Mouse (Mus musculus): ENCODE measurements around the gene Usp34. TPM values are rescaled to one million over a fixed set of nuclear protein-coding genes. Genes with fewer than 3 reads are reported as not detected.
"Not testable (repeated sequence)": the region's sequence is repeated elsewhere in the genome, so short reads cannot be mapped to it uniquely, and the experiment has no call there.

Gene Usp34
- polyA plus RNA-seq, 1 experiment from 2014 or later: 34.1 TPM

DNA sequence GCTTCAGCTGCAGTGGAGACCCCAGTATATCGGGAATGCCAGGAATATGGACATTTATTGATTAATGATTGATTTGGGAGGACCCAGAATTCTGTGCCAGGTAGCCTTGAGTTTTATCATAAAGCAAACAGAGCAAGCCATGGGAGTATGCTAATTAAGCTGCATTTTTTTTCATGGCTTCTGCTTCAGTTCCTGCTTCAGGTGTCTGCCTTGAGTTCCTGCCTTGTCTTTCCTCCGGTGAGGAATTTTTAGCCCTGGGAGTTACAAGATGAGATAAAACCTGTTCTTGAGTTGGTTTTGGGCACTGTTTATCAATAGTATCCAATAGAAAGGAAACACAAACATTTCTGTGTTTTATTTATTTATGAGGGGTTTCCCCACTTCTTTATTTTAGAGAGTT, 22.7 kb downstream of the Usp34 start:
- H3K27me3 ChIP-seq (replicated peaks; ENCODE audit: control insufficient read depth, insufficient read depth, low read length): no peaks in the 10 kb centered on the region
- WGBS: 94% methylated on average over 2 of the region's 2 CpGs

DNA sequence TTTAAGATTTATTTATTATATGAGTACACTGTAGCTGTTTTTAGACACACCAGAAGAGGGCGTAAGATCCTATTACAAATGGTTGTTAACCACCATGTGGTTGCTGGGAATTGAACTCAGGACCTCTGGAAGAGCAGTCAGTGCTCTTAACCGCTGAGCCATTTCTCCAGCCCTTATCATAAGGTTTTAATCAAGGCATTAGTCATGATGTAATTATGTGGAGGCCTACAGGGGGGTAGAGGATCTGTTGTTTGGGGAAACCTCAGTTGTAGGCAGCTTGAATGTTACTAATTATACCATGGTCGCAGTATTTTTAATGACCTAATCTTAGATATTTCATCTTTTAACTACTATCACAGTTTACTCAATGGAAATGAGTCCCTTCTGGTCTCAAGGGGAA, 25.4 kb downstream of the Usp34 start:
- Histone ChIP-seq H3K9me3 (ENCODE audit: control insufficient read depth, low read length) (no peaks in the 10 kb centered on the region), H3K4me1 (replicated peaks; ENCODE audit: control insufficient read depth, insufficient read depth, low read length) (no peaks in the 10 kb centered on the region), H3K27me3 (replicated peaks; ENCODE audit: control insufficient read depth, insufficient read depth, low read length) (no peaks in the 10 kb centered on the region), H3K36me3 (ENCODE audit: control insufficient read depth, insufficient read depth) (no peaks in the 10 kb centered on the region), H3K4me2 (ENCODE audit: low read length) (no peak overlapping the region), H3K27ac (ENCODE audit: low read length) (no peak overlapping the region), H3K9ac (replicated peaks; ENCODE audit: low read depth, low read length) (no peak overlapping the region), H3K4me3 (replicated peaks; ENCODE audit: low read length) (no peak overlapping the region)
- WGBS: 70% methylated on average over 3 of the region's 3 CpGs
- ATAC-seq: no peak

More for the DNA sequence above, 22.7 kb downstream of the Usp34 start:
- Histone ChIP-seq H3K4me2 (ENCODE audit: low read length) (no peak overlapping the region), H3K4me1 (replicated peaks; ENCODE audit: control insufficient read depth, insufficient read depth, low read length) (no peaks in the 10 kb centered on the region), H3K9ac (replicated peaks; ENCODE audit: low read depth, low read length) (no peak overlapping the region), H3K4me3 (replicated peaks; ENCODE audit: low read length) (no peak overlapping the region), H3K36me3 (ENCODE audit: control insufficient read depth, insufficient read depth) (no peaks in the 10 kb centered on the region), H3K9me3 (ENCODE audit: control insufficient read depth, low read length) (no peaks in the 10 kb centered on the region), H3K27ac (ENCODE audit: low read length) (no peak overlapping the region)
- ATAC-seq: no peak

DNA sequence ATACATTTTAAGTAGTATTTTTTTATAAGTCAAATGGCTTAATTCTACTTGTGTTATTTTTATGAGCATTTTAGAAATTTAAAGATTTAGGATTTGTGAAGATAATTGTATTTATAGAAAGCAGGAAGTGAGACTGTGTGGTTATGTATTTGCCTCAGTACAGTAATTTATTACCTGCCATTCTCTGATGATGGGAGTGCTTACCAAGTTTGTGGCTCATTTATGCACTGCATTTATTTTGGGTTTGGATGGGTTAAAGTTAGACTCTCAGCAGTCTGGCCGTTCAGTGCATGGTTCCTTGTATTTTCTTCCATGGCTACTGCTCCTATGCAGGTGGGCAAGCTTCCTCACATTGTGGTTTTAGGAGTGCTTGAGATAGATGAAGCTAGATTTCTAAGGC, 28.5 kb downstream of the Usp34 start:
- H3K27ac ChIP-seq (ENCODE audit: low read length): no peak overlapping the region
- H3K4me1 ChIP-seq (replicated peaks; ENCODE audit: control insufficient read depth, insufficient read depth, low read length): no peaks in the 10 kb centered on the region
- no peaks in the 10 kb centered on the region for H3K27me3 ChIP-seq (replicated peaks; ENCODE audit: control insufficient read depth, insufficient read depth, low read length)
- H3K36me3 ChIP-seq (ENCODE audit: control insufficient read depth, insufficient read depth): no peaks in the 10 kb centered on the region
- 73% methylated on average over 1 of the region's 1 CpGs for WGBS
- H3K4me3 ChIP-seq (replicated peaks; ENCODE audit: low read length): no peak overlapping the region
- H3K9me3 ChIP-seq (ENCODE audit: control insufficient read depth, low read length): no peaks in the 10 kb centered on the region
- no peak overlapping the region for H3K9ac ChIP-seq (replicated peaks; ENCODE audit: low read depth, low read length)
- no peak for ATAC-seq
- no peak overlapping the region for H3K4me2 ChIP-seq (ENCODE audit: low read length)

DNA sequence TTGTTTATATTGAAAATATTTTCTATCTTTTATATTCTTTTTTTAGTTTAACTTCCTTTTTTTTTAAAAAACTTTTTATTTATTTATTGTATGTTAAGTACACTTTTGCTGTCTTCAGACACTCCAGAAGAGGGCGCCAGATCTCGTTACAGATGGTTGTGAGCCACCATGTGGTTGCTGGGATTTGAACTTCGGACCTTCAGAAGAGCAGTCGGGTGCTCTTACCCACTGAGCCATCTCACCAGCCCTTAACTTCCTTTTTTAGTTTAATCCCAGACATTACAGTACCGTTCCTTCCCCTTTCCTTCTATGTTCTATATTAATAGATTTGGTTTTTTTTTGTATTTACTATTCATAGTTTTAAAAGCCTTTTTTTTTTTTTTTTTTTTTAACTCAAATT, 50.5 kb downstream of the Usp34 start:
- ATAC-seq: not testable (repeated sequence)

DNA sequence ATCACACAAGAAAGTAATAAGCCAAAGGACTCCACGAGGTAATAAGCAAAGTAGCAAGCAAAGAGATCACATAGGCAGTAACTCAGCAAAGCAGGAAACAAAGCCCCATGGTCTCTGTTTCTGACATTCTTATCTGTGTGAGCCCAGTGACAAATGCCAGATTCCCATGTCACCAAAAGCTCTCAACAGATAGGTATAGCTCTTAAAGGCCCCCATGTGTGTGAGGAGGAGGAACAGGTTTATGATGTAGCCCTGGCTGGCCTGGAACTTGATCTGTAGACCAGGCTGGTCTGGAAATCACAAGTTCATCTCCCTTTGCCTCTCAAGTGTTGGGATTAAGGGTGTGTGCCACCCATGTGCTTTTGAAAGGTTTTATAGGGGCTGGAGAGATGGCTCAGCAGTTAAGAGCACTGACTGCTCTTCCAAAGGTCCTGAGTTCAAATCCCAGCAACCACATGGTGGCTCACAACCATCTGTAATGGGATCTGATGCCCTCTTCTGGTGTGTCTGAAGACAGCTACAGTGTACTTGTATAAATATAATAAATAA, 53.1 kb downstream of the Usp34 start:
- not testable (repeated sequence) for H3K4me2 ChIP-seq (ENCODE audit: low read length); H3K36me3 ChIP-seq (ENCODE audit: control insufficient read depth, insufficient read depth); H3K9ac ChIP-seq (replicated peaks; ENCODE audit: low read depth, low read length); ATAC-seq; H3K4me3 ChIP-seq (replicated peaks; ENCODE audit: low read length); H3K9me3 ChIP-seq (ENCODE audit: control insufficient read depth, low read length); H3K27ac ChIP-seq (ENCODE audit: low read length); H3K4me1 ChIP-seq (replicated peaks; ENCODE audit: control insufficient read depth, insufficient read depth, low read length); H3K27me3 ChIP-seq (replicated peaks; ENCODE audit: control insufficient read depth, insufficient read depth, low read length)
- 83% methylated on average over 1 of the region's 1 CpGs for WGBS

More for the DNA sequence above, 50.5 kb downstream of the Usp34 start:
- H3K9me3 ChIP-seq (ENCODE audit: control insufficient read depth, low read length); H3K4me2 ChIP-seq (ENCODE audit: low read length); H3K4me3 ChIP-seq (replicated peaks; ENCODE audit: low read length); H3K9ac ChIP-seq (replicated peaks; ENCODE audit: low read depth, low read length); H3K27me3 ChIP-seq (replicated peaks; ENCODE audit: control insufficient read depth, insufficient read depth, low read length); H3K36me3 ChIP-seq (ENCODE audit: control insufficient read depth, insufficient read depth); H3K27ac ChIP-seq (ENCODE audit: low read length); H3K4me1 ChIP-seq (replicated peaks; ENCODE audit: control insufficient read depth, insufficient read depth, low read length): not testable (repeated sequence)
- 64% methylated on average over 5 of the region's 5 CpGs for WGBS

DNA sequence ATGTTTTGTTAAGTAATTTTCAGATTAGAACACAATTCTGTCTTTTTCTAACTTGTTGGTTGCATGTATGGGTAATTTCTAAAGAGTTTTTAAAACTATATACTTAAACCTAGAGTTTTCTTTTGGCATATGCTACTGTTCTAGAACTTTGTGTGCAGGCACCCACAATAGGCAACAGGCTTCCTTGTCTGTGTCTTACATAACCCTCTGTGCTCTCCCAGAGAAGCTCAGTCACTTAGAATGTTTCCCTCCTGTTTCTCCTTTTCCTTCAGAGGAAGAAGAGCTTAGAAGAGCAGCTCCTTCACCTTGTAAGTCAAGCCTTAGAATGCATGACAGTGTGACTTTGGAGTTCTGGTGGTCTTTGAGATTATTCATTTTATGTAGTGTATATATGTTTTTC, 55.6 kb downstream of the Usp34 start:
- H3K9me3 ChIP-seq (ENCODE audit: control insufficient read depth, low read length): no peaks in the 10 kb centered on the region
- no peaks in the 10 kb centered on the region for H3K4me1 ChIP-seq (replicated peaks; ENCODE audit: control insufficient read depth, insufficient read depth, low read length)
- H3K9ac ChIP-seq (replicated peaks; ENCODE audit: low read depth, low read length): no peak overlapping the region

DNA sequence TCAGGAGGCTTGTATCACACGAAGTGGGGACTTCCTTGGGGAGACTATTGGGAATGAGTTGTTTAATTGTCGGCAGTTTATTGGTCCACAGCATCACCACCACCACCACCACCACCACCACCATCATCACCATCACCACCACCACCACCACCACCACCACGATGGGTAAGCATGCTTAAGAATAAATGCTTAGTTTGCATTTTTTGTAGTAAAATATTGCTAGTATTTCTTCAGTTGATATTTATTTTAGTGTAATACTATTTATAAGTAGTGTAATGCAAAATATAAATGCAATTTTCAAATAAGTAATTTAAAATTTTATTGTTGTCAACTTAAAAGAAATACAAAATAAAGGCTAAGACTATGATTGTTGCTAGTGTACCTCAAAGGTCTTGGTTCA, 57.7 kb downstream of the Usp34 start:
- H3K27me3 ChIP-seq (replicated peaks; ENCODE audit: control insufficient read depth, insufficient read depth, low read length): no peaks in the 10 kb centered on the region
- no peak overlapping the region for H3K27ac ChIP-seq (ENCODE audit: low read length)

More for the DNA sequence above, 55.6 kb downstream of the Usp34 start:
- no peak overlapping the region for H3K4me2 ChIP-seq (ENCODE audit: low read length)
- H3K27ac ChIP-seq (ENCODE audit: low read length): no peak overlapping the region
- no peak for ATAC-seq
- H3K27me3 ChIP-seq (replicated peaks; ENCODE audit: control insufficient read depth, insufficient read depth, low read length): no peaks in the 10 kb centered on the region
- peaks cover 8% of the 10 kb centered on the region; the same call in 1 of the 2 replicates for H3K36me3 ChIP-seq (ENCODE audit: control insufficient read depth, insufficient read depth)
- no peak overlapping the region for H3K4me3 ChIP-seq (replicated peaks; ENCODE audit: low read length)

DNA sequence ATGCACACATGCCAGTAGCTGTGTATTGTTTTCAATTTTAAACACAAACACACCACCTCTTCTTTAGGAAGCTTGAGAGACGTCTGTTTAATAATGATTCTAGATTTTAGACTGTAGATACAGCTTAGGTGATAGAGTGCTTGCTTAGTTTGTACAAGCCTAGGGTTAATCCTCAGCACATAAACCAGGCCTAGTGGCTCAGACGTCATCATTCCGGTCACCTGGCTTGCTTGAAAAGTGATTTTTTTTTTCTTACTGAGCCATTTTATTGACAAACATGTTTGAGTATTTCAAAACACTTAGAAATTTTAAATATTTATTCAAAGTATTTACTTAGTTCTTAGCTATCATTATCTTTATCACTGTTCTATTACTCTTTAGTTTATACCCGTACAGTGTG, 65.3 kb downstream of the Usp34 start:
- no peak overlapping the region for H3K4me3 ChIP-seq (replicated peaks; ENCODE audit: low read length)
- no peaks in the 10 kb centered on the region for H3K4me1 ChIP-seq (replicated peaks; ENCODE audit: control insufficient read depth, insufficient read depth, low read length)
- H3K9ac ChIP-seq (replicated peaks; ENCODE audit: low read depth, low read length): no peak overlapping the region
- WGBS: 92% methylated on average over 4 of the region's 4 CpGs
- no peak overlapping the region for H3K4me2 ChIP-seq (ENCODE audit: low read length)
- H3K27me3 ChIP-seq (replicated peaks; ENCODE audit: control insufficient read depth, insufficient read depth, low read length): no peaks in the 10 kb centered on the region
- no peak overlapping the region for H3K27ac ChIP-seq (ENCODE audit: low read length)
- H3K36me3 ChIP-seq (ENCODE audit: control insufficient read depth, insufficient read depth): peaks cover 6% of the 10 kb centered on the region
- no peaks in the 10 kb centered on the region for H3K9me3 ChIP-seq (ENCODE audit: control insufficient read depth, low read length)
- no peak for ATAC-seq

More for the DNA sequence above, 57.7 kb downstream of the Usp34 start:
- no peaks in the 10 kb centered on the region for H3K4me1 ChIP-seq (replicated peaks; ENCODE audit: control insufficient read depth, insufficient read depth, low read length)
- 92% methylated on average over 3 of the region's 3 CpGs for WGBS
- H3K9ac ChIP-seq (replicated peaks; ENCODE audit: low read depth, low read length): no peak overlapping the region
- H3K36me3 ChIP-seq (ENCODE audit: control insufficient read depth, insufficient read depth): peaks cover 8% of the 10 kb centered on the region; the same call in 1 of the 2 replicates
- no peaks in the 10 kb centered on the region for H3K9me3 ChIP-seq (ENCODE audit: control insufficient read depth, low read length)
- no peak overlapping the region for H3K4me3 ChIP-seq (replicated peaks; ENCODE audit: low read length)
- ATAC-seq: no peak
- no peak overlapping the region for H3K4me2 ChIP-seq (ENCODE audit: low read length)

DNA sequence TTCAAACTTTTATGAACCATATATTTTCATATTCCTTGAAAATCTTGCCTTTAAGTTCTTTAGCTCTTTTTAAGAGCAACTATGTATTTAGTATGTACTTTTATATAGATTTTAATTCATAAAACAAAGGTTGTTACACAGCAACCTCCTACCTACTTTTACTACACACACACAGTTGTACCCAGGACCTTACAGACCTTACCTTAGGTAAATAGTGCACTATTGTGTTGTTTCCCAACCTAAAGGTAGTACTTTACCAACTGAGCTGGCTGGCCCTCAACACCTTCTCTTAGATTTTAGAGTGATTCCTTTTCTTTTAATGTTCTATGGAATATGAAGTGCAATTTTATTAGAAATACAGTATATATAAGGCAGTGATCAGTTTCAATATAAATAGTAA, 65.8 kb downstream of the Usp34 start:
- no peak for ATAC-seq
- H3K36me3 ChIP-seq (ENCODE audit: control insufficient read depth, insufficient read depth): peaks cover 10% of the 10 kb centered on the region
- no peak overlapping the region for H3K4me3 ChIP-seq (replicated peaks; ENCODE audit: low read length)
- H3K9ac ChIP-seq (replicated peaks; ENCODE audit: low read depth, low read length): no peak overlapping the region
- H3K27ac ChIP-seq (ENCODE audit: low read length): no peak overlapping the region
- H3K4me1 ChIP-seq (replicated peaks; ENCODE audit: control insufficient read depth, insufficient read depth, low read length): no peaks in the 10 kb centered on the region
- no peaks in the 10 kb centered on the region for H3K27me3 ChIP-seq (replicated peaks; ENCODE audit: control insufficient read depth, insufficient read depth, low read length)
- H3K4me2 ChIP-seq (ENCODE audit: low read length): no peak overlapping the region
- no peaks in the 10 kb centered on the region for H3K9me3 ChIP-seq (ENCODE audit: control insufficient read depth, low read length)

DNA sequence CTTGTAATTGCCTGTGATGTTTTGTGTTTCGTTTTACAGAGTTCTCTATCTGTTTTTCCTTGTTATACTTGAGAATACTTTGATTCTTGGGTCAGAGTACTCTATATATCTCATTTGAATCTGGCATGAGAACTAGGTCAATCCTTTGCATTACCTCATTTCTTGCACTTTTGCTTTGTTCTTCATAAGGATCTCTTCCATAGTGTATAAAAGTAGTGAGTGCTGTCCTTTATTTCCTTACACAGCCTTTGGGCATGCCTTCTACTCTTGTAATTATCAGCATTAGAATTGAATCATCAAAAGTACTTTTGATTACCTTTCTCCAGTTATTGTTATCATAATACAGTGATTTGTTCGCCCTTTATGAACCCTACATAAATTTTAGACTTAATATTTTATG, 73.4 kb downstream of the Usp34 start:
- H3K9ac ChIP-seq (replicated peaks; ENCODE audit: low read depth, low read length): no peak overlapping the region
- no peaks in the 10 kb centered on the region for H3K27me3 ChIP-seq (replicated peaks; ENCODE audit: control insufficient read depth, insufficient read depth, low read length)
- peaks cover 12% of the 10 kb centered on the region for H3K36me3 ChIP-seq (ENCODE audit: control insufficient read depth, insufficient read depth)
- H3K4me2 ChIP-seq (ENCODE audit: low read length): no peak overlapping the region
- H3K27ac ChIP-seq (ENCODE audit: low read length): no peak overlapping the region
- 87% methylated on average over 2 of the region's 2 CpGs for WGBS
- H3K4me1 ChIP-seq (replicated peaks; ENCODE audit: control insufficient read depth, insufficient read depth, low read length): no peaks in the 10 kb centered on the region
- no peak overlapping the region for H3K4me3 ChIP-seq (replicated peaks; ENCODE audit: low read length)
- H3K9me3 ChIP-seq (ENCODE audit: control insufficient read depth, low read length): no peaks in the 10 kb centered on the region
- ATAC-seq: no peak
